Mouse (Mus musculus) E14TG2a.4 (cell line): ENCODE measurements around the gene Col23a1.

ENCODE experiments used
- CTCF ChIP-seq: conservative IDR thresholded peaks from 2 replicates; pipeline ENCODE4 v1.5.1; 2014; ENCODE audit warnings: low read length
- NANOG ChIP-seq: IDR thresholded peaks from 2 replicates; pipeline ENCODE4 v1.6.1; 2014; ENCODE audit warnings: borderline replicate concordance, low read length, mixed read lengths
- POU5F1 ChIP-seq: IDR thresholded peaks from 2 replicates; pipeline ENCODE4 v1.6.1; 2014; ENCODE audit warnings: low read length, borderline replicate concordance

GRCm38 (mm10) chr11:51586411-51586810, 296.7 kb downstream of the Col23a1 start:
- no peak for TF ChIP-seq CTCF
- no peak for TF ChIP-seq POU5F1
- no peak for TF ChIP-seq NANOG
